Mouse (Mus musculus): ENCODE results near the gene Rab23. TPM values are rescaled to one million over a fixed set of nuclear protein-coding genes. Genes with fewer than 3 reads are reported as not detected.
A peak's percentile ranks its signal among the peaks of the same experiment; 100 is the strongest.
"Not testable (repeated sequence)": the region's sequence is repeated elsewhere in the genome, so short reads cannot be mapped to it uniquely, and the experiment has no call there.

The Rab23 gene
- total RNA-seq, 2 experiments from 2014 or later, result 6.2 to 6.3 TPM

DNA sequence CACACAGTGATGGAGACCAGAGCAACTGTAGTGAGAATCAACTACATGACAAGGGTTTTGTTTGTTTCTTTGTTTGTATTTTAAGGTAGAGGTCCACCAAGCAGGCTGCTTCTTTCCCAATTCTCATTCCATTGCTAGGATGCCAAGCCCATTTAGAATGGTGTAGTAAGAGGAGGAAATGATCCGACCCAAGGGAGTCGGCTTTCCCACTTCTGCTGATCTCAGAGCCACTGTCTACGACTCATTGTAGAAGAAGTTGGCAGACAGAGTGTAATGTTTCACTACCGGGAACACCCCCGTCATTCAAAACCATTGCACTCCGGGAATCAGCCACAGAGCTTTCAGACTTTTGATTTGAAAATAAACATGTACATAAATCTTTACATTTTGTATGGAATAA is 4.8 kb downstream of the Rab23 start:
- no peak for DNase-seq

DNA sequence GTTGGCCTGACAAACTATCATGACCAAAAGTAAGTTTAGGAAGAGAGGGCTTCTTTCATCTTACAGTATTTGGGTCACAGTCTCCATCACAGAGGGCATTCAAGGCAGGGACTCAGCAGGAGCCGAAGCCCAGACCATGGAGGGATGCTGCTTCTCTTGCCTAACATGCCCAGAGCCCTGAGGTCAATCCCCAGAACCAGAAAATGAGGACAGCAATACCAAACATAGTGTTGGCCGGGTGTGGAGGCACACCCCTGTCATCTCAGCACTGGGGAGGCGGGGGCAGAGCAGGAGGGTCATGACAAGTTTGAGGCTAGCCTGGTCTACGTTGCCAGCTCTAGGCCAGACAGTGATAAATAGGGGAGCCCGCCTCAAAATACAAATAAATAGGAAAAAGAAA is 5.4 kb downstream of the Rab23 start:
- no peak for DNase-seq

More for the DNA sequence above, 4.8 kb downstream of the Rab23 start:
- intact Hi-C loops (cut with DNase I), result no loop called here

GRCm38 (mm10) chr1:33733044-33733443 is 13.4 kb downstream of the Rab23 start:
- DNase-seq, result no peak
- intact Hi-C loops (cut with DNase I), result no loop called here

More for the DNA sequence above, 5.4 kb downstream of the Rab23 start:
- intact Hi-C loops (cut with DNase I), result no loop called here

DNA sequence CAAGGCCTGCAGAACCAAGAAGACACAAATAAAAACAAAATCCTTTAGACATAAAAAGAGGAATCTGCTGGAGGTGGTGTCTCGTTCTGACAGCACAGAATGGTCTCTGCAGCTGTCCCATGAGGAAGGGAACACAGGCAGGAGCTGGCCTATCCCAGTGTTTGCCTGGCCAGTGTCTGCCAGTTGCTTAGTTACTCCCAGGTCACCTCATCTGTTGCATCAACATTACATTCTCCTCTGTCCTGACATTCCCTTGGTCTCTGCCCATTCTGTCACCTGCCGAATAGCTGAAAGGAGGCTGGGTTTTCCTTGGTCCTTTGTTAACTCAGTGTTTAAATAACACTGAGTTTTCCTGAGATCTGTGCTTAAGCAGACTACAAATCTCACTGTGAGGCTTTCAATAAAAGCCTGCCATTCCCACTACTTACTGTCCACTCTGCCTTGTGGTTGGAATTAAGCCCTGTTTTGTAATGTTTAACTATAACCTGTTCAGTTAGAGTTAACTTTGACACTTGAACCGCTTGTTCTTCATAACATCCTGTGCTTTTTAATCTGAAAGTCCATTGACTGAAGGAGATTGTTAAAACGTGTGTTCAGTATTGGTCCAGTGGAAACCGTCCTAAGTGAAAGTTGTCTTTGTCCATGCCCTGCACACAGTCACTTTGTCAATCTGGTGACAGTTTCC is 14.5 kb downstream of the Rab23 start:
- DNase-seq, result no peak

GRCm38 (mm10) chr1:33738281-33738680 is 18.6 kb downstream of the Rab23 start:
- intact Hi-C loops (cut with DNase I), result loop anchor here (2.0 kb wide), 2 partner anchors 53 to 65 kb away; no protein-coding TSS in a partner anchor
- no peak for DNase-seq

More for the DNA sequence above, 14.5 kb downstream of the Rab23 start:
- intact Hi-C loops (cut with DNase I), result no loop called here

DNA sequence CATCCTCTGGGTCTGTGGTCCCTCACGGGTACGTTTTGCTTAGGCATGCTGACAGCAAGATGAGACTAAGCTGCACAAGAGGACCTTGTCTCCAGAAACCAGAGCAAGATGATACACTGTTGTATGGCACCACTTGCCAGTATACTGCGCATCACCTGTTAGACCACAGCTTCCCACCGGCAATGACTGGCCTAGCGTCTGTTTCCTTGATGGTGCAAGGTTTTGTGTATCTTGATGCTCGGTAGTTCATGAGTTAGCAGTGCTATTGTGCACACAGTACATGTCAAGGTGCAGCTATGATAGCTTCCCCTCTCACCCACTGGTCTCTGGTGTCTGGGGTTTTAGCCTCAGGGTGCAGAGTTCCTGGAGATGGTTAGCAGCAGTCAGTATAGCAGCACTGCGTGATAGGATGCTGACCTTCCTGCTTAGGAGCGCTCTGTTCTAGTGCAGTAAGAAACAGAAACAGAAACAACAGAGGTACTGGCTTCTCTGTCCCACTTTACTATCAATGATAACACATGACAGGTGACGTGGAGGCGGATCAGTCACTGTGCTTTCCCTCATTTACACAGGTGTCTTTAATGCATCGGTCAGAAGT is 19.1 kb downstream of the Rab23 start:
- DNase-seq, result no peak
- intact Hi-C loops (cut with DNase I), result loop anchor here (2.0 kb wide), 2 partner anchors 54 to 66 kb away; no protein-coding TSS in a partner anchor

GRCm38 (mm10) chr1:33739302-33739701 is 19.6 kb downstream of the Rab23 start:
- intact Hi-C loops (cut with DNase I), result loop anchor here (2.0 kb wide), 2 partner anchors 55 to 67 kb away; no protein-coding TSS in a partner anchor
- peak; percentile 79 to 82 for DNase-seq

DNA sequence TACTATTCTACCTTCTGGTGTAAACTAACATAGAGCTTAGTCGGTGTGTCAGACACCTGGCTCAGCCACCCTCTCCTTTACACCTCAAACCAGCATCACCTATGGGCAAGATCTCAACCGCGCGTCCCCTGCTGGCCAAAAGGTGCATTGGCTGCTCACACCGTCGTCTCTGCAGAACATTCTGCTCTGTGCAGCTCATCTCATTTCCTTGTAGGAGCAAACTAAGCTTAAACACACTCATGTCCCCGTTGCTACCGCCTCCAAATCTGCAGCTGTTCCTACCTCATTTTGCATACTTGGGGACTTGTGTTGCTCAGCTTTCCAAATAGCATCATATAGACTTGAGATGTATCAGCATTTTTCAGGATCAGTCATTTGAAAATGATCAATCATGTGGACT is 23.2 kb downstream of the Rab23 start:
- intact Hi-C loops (cut with DNase I), result no loop called here
- DNase-seq, result peak in 1 of 2 experiments; percentile 27

- intact Hi-C loops (cut with DNase I); DNase-seq: not testable (repeated sequence)
These were observed 25.1 kb downstream of the Rab23 start for GRCm38 (mm10) chr1:33744815-33745214.

DNA sequence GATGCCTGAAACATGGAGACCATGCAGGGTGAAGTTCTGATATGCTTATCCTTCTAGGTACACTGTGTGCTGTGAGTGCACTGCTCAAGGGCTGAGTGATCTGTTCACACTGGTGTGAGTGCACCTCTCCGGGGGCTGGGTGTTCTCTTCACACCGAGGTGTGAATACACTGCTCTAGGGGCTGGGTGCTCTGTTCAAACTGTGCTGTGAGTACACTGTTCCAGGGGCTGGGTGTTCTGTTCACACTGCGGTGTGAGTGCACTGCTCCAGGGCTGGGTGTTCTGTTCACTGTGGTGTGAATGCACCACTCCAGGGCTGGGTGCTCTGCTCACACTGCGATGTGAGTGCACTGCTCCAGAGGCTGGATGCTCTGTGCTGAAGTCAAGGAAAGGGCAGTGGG is 26.2 kb downstream of the Rab23 start:
- intact Hi-C loops (cut with DNase I), result no loop called here
- no peak for DNase-seq

- intact Hi-C loops (cut with DNase I), result no loop called here
- DNase-seq, result no peak
These were observed 29.4 kb downstream of the Rab23 start for GRCm38 (mm10) chr1:33749109-33749508.

- intact Hi-C loops (cut with DNase I), result loop anchor here (10.0 kb wide), 1 partner anchor 215 kb away; no protein-coding TSS in a partner anchor
These were observed 30.0 kb downstream of the Rab23 start for GRCm38 (mm10) chr1:33749709-33750108.

GRCm38 (mm10) chr1:33751283-33751682 is 31.6 kb downstream of the Rab23 start:
- no peak for DNase-seq
- intact Hi-C loops (cut with DNase I), result loop anchor here (10.0 kb wide), 1 partner anchor 214 kb away; no protein-coding TSS in a partner anchor

More at GRCm38 (mm10) chr1:33749709-33750108, 30.0 kb downstream of the Rab23 start:
- DNase-seq, result not testable (repeated sequence)

DNA sequence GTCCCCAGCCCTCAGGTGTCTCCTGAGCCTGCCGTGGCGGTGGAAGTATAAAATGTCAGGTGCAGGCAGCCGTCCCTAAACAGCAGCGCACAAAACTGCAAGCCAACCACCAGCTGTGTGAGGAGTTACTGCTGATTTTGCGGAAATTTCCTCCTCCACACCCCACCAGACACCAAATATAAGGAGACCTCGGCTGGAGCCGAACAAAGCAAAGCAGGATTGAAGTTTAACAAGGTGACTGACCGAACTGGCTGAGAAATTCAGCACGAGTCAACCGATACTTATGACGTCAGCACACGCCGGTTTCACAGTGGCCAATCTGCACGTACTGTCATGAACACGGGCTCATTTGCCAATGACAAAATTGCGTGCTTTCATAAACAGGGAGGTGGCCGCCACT is 34.4 kb downstream of the Rab23 start:
- no peak for DNase-seq
- intact Hi-C loops (cut with DNase I), result loop anchor here (10.0 kb wide), 1 partner anchor 211 kb away; no protein-coding TSS in a partner anchor

DNA sequence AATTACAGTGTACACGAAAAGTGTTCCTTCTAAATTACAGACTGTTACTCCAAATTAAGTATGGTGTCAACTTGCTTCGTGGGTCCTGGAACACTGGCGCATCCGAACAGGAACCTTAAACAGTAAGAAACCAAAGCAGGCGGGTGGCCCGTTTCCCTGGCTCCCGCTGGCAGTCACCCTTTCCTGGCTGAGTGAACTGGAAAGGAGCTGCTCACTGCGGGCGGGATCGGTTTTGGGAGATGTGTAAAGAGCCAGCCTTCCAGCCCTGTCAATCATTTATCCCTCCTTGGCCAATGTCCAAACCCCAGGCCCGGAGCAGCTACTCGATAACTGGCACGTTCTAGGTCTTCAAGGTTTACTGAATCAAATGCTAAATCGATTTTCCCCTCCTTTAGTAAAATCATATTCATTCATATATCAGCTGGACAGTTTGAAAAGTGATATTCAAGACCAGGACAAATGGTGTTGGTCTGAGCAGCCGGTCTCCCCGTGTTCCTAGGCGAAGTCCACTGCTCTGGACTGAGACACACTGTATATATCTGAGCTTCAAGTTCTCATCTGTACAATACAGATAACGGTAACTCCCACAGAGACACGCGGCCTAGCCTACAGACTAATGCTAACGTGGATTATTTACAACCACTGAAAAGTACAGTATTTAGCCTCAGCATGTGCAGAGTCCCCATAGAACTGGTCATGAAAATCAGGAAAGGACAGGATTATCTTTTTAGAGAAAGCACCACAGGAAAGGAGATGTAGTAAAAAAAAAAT is 35.5 kb downstream of the Rab23 start:
- intact Hi-C loops (cut with DNase I), result loop anchor here (5.0 to 10.0 kb wide), 2 partner anchors 57 to 210 kb away; partner anchors contain the start of gene Zfp451
- DNase-seq, result no peak

GRCm38 (mm10) chr1:33755799-33756198 is 36.1 kb downstream of the Rab23 start:
- no peak for DNase-seq
- intact Hi-C loops (cut with DNase I), result loop anchor here (5.0 to 10.0 kb wide), 2 partner anchors 57 to 209 kb away; partner anchors contain the start of gene Zfp451

GRCm38 (mm10) chr1:33756258-33757032 is 36.8 kb downstream of the Rab23 start:
- intact Hi-C loops (cut with DNase I), result loop anchor here (5.0 to 10.0 kb wide), 2 partner anchors 56 to 208 kb away; partner anchors contain the start of gene Zfp451
- DNase-seq, result no peak

GRCm38 (mm10) chr1:33757033-33757413 is 37.3 kb downstream of the Rab23 start:
- peak in 1 of 2 experiments; percentile 24 for DNase-seq
- intact Hi-C loops (cut with DNase I), result loop anchor here (5.0 to 10.0 kb wide), 2 partner anchors 55 to 208 kb away; partner anchors contain the start of gene Zfp451

GRCm38 (mm10) chr1:33757491-33758041 is 37.9 kb downstream of the Rab23 start, which contains the start of gene Bag2:
TSS of gene Bag2 (minus strand) at chr1:33757795.
- intact Hi-C loops (cut with DNase I), result loop anchor here (5.0 to 10.0 kb wide), 2 partner anchors 55 to 207 kb away; partner anchors contain the start of gene Zfp451

More at GRCm38 (mm10) chr1:33757491-33758041, 37.9 kb downstream of the Rab23 start, which contains the start of gene Bag2:
- DNase-seq, result peak; percentile 70 to 76
